Mouse (Mus musculus) left cerebral cortex, postnatal 4 days (tissue): ENCODE data around the gene Pak6. TPM values are rescaled to one million over a fixed set of nuclear protein-coding genes. Genes with fewer than 3 reads are reported as not detected.
A peak's percentile ranks its signal among the peaks of the same experiment; 100 is the strongest.

ENCODE experiments used
- DNase-seq: peaks from one replicate; pipeline ENCODE4 v3.0.0-alpha.2; 2022
- intact Hi-C: fragments of 180-260 bp; cut with DNase I; formaldehyde crosslinking; loops from one replicate; pipeline ENCODE4 v1.15.1; 2025
- total RNA-seq, 2 experiments: library from RNA; stranded (reverse); gene quantifications; 2 replicates each; pipeline ENCODE4 v1.2.3; 2021

The Pak6 gene
- total RNA-seq, 2 experiments from 2014 or later = 142 to 154 TPM

DNA sequence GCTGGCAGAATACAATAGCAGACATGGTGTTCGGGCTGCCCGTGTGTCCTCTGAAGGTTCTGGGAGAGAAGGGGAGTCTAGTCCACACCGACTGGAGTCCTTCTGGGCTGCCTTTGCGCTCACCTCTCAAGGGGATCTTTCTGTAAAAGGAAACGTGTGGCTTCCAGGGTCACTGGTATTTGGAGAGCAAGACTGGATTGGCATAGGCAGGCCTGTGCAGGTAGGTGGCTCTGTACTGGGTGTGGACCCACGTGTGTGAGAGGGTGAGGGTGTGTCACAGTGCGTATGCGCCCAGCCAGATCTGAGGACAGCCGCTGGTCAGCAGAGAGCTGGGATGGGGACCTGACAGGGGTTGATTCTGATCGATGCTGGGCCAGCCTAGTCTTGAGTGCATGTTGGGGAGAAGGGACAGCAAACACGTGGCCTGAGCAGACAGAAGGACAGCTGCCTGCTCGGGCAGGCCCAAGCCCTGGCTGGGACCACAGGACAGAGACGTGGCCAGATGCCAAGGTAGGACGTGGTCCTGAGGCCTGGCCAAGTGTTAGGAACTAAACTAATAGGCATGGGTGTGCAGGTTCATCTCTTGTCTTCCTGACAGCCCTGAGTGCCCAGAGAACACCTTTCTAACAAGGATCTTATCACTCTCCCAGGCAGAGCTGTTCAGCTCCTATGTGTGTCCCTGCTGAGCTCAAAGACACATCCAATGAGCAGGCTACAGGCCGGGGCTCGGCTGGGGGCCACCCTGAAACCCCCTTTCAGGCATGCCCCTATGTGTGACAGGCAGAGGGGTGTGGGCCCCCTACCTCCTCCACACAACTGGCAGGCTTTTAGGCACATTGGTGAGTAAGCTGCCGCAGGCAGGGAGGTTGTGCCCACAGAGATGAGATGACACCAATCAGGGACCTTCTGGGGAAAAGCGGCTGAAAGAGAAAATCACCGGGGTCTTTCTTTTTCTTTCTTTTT, 982 bp downstream of the Pak6 start:
- intact Hi-C loops = no loop called here
- DNase-seq = peak; percentile 50

DNA sequence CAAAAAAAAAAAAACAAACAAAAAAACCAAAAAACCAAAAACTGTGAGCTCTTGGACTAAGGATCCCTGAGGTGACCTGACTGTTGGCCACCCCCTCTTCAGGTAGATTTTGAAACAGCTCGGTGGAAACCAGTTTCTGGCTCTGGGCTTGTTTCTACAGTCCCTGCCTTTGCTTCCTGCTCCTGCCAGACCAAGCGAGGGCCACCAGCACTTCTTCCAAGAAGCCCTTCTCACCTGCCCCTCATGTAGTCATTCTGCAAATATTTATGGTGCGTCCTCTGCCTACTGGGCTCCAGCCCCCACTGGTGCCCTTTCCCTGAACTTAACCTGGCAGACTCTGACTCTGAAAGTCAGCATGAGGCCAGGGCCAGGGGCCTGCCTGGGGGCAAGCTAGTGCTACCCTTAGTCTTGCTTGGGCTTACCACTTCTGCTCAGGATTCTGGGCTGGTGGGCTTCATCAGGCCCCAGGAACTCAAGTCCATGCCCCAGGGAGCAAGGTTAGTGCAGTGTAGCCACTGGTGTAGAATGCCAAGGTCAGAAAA, 1.9 kb downstream of the Pak6 start:
- DNase-seq = no peak
- intact Hi-C loops = no loop called here

DNA sequence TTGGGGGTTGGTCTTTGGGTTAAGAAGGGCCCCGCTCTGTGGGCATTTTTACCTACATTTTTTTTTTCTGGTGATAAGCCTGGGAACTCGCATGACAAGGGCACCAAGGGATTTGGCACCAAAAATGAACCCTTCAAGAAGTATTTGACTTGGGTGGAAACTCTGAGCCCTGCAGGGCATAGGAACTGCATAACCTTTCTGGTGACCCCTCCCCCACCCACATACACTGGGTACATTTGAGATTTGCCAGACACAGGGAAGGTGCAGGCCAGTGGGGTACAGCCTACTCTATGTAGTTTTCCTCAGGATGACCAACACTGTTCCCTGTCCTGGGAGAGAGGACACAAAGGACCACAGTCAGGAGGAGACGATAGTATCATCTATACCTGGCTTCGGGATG, 2.5 kb downstream of the Pak6 start:
- no peak for DNase-seq
- intact Hi-C loops = no loop called here

DNA sequence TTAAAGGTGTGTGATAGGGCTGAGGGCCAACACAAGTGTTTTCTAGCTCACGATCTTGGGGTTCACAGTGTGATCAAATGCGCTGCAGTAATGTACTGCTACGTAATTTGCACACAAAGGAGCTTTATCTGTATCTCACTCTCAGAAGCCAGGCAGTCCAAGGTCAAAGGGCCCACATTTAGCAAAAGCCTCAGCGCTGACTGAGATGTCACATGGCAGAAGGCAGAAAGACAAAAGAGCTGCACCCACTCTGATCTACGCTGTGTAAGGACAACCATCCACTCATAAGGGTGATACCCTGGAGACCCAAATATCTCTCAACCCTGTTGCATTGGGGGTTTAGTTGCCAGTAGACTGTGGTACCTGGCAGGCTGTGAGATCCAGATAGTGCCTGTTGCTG, 4.1 kb downstream of the Pak6 start:
- DNase-seq = no peak
- intact Hi-C loops = no loop called here

DNA sequence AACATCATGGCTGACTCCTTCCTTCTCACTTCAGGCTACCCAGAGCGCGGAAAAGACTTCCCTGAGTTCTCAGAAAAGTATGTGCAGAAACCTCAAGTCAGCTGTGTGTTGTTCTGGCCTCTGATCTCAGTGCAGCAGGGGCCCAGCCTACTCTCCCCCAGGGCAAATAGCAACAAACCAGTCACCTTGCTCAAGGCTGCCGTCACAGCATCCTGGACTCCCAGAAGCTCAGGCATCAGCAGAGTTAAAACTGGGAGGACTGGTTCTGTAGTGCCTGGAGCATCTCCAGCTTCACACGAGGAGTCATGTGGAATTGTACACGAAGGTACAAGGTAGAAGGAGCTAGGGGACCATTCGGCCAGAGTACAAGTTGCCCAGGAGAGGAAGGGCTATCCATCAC, 6.1 kb downstream of the Pak6 start:
- intact Hi-C loops = no loop called here
- DNase-seq = no peak

DNA sequence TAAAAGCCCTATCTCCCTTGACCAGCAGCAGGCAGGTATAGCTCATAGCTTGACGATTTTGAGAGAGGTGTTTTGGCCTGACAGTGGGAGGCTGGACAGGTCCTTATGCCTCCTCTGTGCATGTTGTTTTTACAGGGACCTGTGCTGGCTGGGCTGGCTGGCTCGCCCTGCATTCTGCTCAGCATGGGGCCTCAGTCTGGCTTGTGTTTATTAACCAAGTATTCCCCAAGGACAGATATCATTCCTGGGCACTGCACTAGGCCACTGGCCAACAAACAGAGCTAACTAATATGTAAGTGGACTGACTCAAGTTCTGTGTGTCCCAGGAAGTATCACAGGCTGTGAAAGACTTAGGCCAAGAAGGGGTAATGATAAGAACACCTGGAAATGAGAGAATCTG, 6.7 kb downstream of the Pak6 start:
- DNase-seq = no peak
- intact Hi-C loops = no loop called here

DNA sequence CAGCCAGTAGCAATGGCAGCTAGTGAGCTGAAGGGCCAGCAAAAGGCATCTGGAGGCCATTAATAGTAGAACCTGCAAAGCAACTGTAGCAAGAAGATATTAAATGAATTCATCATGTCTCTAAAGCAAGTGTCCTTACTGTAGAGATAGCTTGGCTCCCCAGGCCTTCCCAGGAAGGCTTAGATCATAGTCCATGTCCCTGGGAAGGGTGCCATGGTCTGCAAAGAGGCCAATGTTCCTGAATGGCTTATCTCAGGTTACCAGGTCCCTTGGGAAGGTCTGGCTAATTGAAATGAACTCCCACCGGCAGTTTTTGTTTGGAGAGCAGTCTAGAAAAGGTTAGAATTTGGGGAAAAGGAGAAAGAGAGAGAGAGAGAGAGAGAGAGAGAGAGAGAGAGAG, 8.6 kb downstream of the Pak6 start:
- no peak for DNase-seq
- intact Hi-C loops = no loop called here

DNA sequence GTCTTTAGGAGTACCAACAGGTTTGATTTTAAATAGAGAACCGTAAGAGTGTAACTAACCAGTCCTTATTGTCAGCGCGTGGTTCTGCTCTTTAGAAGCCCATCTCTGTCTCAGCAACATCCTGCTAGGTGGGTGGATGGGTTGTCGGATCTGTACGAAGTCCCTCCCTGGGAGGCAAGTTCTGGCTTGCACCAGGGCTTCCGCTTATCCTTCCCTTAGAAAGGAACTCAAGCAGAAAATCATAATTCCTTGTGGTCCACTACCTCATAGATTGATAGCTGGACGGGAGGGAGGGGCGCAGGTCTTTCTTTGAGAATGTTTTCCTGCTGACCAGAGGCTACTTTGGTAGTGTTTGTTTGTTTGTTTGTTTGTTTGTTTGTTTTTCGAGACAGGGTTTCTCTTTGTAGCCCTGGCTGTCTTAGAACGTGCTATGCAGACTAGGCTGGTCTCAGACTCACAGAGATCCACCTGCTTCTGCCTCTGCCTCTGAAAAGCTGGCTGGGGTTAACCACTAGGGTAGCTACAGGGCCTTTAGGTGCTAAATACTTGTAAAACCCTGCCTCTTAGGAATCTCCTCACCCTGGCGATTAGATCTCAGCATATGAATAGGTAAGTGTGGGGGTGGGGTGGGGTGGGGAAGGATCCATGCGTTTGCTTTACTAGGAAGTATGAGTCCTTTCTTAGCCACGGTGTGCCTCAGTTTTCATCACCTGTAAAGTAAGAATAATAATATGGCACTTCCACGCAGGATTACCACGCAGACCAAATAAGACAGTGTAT, 10.8 kb downstream of the Pak6 start:
- intact Hi-C loops = no loop called here
- no peak for DNase-seq

DNA sequence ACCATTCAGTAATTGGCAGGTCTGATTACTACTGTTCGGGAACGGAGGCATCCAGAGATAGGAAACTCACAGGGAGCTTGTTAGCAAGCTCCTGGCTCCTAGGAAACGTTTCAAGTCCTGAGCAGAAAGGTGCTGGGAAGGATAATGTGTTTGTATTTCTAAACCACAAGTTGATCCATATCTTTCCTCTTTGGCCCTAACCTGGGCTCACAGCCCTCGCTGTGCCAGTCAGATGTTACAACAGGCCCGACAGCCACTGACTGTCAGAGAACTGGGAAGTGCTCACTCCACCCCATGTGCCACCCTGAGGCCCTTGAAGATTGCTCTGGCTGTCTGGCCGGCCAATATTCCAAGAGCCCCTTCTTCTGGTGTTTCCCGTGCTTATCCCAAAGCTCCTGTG, 11.4 kb downstream of the Pak6 start:
- no peak for DNase-seq
- intact Hi-C loops = no loop called here

DNA sequence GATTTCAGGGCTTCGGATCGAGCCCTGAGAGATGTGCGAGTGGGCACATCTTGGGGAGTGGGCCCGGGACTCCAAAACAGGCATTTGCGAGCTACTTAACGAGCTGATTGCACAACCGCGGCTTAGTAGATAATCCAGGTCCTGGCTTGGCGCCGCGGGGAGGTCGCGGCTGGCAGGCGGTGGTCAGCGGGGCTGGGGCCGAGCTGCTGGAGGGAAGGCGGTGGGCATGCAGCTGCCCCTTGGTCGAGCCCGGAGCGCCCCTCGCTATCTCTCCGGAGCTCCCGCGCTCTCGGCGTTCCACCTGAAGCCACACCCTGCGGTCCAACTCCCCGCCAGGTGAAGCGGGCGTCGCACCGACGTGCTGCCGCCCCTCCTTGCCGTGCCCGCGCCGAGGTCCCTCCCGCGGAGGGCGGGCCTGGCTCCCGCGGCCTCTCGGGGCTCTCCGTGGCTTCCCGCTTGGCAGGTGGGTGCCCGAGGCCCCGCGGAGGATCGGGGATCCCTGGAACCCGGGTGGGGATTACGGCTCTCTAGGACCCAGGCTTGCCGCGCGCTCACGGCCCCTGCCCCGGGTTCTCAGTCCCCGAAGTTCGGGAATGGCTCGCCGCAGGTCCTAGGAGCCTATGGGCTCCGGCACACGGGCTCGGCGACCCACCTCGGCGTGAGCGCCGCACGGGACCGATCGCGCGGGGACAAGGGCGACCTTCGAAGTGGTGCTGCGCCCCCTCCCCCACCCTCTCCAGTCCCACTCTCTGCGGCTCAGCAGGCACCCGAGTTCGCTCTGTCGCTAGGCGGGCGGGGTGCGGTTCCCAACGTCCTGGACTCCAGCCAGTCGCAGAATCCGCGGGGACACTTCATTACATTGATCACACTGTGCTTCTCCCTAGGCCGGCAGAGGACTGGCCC, 14.0 kb downstream of the Pak6 start:
- intact Hi-C loops = no loop called here
- DNase-seq = no peak

DNA sequence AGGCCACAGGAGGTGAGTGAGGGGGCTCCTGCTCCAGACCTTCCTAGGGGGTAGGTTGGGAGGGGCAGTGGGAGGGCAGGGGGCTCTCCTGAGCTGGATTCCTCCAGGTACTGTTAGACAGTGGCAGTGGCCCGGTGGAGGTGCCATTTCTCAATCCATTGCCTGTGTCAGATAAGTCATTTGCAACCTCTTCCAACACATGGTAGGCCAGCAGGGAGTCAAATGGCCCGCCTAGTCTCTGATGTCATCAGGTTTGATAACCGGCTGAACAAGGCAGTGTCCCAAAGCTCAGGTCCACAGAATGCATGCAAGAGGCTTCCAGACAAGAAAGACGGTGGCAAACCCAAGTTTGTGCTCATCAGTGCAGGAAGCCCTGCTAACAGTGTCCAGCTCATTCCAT, 14.7 kb downstream of the Pak6 start:
- intact Hi-C loops = no loop called here
- no peak for DNase-seq

DNA sequence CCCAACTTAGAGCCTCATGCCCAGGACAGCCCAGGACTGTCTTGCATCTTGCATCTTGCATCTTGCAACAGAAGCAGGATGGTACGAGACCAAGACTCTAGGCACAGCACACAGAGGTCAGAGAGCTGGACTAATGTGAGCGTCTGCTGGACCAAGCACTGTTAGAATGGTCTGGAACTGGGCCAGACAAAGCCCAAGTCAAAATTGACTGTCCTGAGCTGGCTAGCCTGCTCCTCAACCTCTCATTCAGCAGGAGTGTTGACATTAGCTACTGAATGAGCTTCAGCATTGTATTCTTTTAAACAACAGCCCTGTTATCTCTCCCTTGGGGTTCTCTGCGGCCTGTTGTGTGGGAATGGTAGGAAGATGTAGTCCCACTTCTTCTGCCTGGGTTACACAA, 16.5 kb downstream of the Pak6 start:
- no peak for DNase-seq
- intact Hi-C loops = no loop called here

DNA sequence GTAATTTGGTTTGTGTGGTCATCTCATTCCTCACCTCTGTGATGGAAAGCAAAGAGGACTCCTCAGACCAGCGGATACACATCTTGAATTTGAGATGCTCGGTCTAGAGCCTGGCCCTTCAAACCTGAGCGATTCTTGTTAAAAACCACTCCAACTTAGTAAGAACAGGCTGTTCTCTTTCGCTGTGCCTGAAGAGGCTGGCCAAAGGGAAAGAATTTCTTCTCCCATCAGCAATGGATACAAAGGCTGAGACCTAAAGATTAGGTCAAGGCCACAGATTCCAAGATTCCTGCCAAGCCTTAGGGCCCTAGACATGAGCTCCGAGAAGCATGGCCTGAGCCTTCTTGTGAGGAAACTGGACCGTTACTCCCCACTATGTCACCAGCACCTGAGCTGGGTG, 17.8 kb downstream of the Pak6 start:
- DNase-seq = no peak
- intact Hi-C loops = no loop called here

DNA sequence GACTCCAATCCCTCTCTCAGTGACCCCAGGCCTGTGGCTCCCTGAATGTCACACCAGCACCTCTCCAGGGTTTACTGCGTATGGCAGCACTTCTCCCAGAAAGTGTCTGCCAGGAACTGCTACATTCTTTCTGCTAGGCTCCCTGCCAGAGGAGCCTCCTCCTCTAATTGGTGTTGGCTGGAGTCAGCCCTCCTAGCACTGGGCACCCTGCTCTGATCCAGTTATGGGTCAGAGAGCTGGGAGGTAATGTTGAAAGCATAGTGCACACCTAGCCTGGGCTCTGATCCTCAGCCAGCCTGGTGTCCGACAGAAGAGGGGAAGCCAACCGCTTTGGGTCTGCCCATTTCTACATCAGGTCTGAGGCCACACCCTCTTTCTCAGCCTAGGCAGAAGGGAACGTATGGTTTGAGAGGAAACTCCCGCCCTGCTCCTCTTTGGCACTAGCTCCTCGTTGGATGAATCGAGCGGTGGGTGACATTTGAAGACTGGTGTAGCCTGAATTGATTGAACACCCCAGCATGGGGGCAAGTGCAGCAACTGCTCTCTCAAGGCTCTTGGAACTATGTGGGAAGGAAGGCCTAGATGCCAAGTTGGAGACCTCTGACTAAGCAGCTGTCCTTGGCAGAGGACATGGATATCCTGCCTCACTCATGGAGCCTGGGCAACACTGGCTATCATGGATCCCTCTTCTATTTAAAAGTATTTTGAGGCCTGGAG, 19.6 kb downstream of the Pak6 start:
- no peak for DNase-seq
- intact Hi-C loops = no loop called here

DNA sequence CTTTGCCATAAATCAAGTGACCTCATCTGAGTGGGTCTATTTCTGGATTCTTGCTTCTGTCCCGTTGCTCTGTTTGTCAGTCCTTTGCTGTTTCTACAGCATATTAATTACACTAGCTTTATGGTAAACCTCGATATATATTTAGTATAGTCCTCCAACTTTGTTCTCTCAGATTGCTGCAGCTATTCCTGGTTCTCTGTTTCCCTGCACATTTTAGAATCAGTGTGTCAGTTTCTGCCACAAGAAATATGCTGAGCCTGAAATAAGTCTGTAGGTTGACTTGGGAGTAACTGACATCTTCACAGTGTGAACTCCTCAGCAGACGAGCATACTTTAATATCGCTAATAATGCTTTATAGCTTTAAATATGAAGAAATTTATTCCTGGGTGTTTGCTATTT, 22.0 kb downstream of the Pak6 start:
- DNase-seq = no peak
- intact Hi-C loops = no loop called here

DNA sequence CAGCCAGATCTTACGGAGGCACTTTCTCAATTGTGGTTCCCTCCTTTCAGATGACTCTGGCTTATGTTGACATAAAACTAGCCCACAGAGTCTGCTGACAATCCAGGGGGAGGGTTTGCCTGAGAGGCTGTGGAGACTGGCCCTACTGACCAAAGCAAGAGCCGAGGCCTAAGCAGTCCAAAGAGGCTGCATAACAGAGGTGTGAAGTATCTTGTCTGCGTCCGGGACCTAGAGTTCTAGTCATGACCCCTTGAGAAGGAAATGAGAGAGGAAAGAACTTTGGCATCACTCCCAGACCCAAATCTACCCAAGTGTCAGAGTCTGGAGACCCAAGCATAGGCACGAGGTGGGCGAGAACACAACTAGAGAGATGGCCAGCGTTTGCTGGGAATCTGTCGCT, 23.6 kb downstream of the Pak6 start:
- intact Hi-C loops = no loop called here
- no peak for DNase-seq

DNA sequence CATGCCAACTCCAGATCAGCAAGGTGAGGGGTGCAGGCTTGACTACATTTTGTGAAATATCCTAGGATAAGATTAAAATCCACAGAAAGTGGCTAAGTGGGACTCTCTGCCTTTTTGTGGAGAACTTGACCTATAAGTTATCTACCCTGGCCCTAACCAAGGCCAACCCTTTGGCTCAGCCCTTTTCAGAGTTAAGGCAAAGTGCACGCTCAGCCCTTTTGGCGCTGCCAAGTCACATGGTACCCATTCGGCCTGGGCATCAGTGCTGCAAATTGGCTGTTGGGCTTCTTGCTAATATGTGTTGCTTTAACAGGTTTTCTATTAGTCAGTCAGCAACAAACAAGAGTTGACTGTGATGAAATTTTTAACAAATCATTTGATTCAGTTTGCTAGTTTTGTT, 24.7 kb downstream of the Pak6 start:
- no peak for DNase-seq
- intact Hi-C loops = no loop called here

DNA sequence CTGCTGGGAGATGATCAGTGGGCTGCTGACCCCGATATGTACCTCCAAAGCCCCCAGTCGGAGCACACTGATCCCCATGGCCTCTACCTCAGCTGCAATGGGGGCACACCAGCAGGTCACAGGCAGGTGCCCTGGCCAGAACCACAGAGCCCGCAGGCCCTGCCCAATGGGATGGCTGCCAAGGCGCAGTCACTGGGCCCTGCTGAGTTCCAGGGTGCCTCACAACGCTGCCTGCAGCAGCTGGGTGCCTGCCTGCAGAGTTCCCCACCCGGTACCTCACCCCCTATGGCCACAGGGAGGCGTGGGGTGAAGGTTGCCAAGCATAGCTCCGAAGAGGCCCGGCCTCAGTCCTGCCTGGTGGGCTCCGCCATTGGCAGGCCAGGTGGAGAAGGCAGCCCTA, 26.8 kb downstream of the Pak6 start:
- DNase-seq = no peak
- intact Hi-C loops = no loop called here

DNA sequence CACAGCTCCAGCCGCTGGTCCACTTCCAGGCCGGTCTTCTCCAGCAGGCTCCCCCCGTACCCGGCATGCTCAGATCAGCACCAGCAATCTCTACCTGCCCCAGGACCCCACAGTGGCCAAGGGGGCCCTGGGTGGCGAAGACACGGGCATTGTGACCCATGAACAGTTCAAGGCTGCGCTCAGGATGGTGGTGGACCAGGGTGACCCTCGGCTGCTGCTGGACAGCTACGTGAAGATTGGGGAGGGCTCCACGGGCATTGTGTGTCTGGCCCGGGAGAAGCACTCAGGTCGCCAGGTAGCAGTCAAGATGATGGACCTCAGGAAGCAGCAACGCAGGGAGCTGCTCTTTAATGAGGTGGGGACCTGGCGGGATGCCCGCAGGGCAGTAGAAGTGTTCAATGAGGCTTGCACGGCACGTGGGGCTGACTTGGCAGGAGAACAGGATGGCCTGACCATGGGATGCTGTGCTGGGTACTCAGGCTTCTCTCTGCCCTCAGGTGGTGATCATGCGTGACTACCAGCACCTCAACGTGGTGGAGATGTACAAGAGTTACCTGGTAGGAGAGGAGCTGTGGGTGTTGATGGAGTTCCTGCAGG, 30.4 kb downstream of the Pak6 start:
- peak; percentile 75 for DNase-seq
- intact Hi-C loops = no loop called here
